Mouse (Mus musculus) hindbrain, embryonic 13.5 days (tissue): ENCODE measurements around the gene Ahdc1. TPM values are rescaled to one million over a fixed set of nuclear protein-coding genes. Genes with fewer than 3 reads are reported as not detected.

Experiments
- ATAC-seq: fragments of 200-750 bp; cut with Nextera tagmentation; 2 replicates; pipeline ENCODE4 v1.8.0; 2017; ENCODE audit warnings: moderate TSS enrichment; ENCODE audit not compliant: low FRiP score
- H3K27ac ChIP-seq: fragments of 300-500 bp; sonication (generic); 2 replicates; pipeline ENCODE4 v1.5.1; 2015; ENCODE audit warnings: inconsistent platforms, mild to moderate bottlenecking, moderate library complexity
- H3K27me3 ChIP-seq: fragments of 300-500 bp; sonication (generic); 2 replicates; pipeline ENCODE4 v1.6.1; 2015; ENCODE audit warnings: mild to moderate bottlenecking, inconsistent platforms
- H3K36me3 ChIP-seq: fragments of 300-500 bp; sonication (generic); 2 replicates; pipeline ENCODE4 v1.6.1; 2015; ENCODE audit warnings: mild to moderate bottlenecking, inconsistent platforms
- H3K4me1 ChIP-seq: fragments of 300-500 bp; sonication (generic); replicated peaks from 2 replicates; pipeline ENCODE4 v1.6.1; 2015; ENCODE audit warnings: inconsistent platforms
- H3K4me2 ChIP-seq: fragments of 300-500 bp; sonication (generic); 2 replicates; pipeline ENCODE4 v1.6.1; 2015; ENCODE audit warnings: inconsistent platforms, mild to moderate bottlenecking, moderate library complexity
- H3K4me3 ChIP-seq: fragments of 300-500 bp; sonication (generic); 2 replicates; pipeline ENCODE4 v1.5.1; 2015; ENCODE audit warnings: mild to moderate bottlenecking, inconsistent platforms
- H3K9ac ChIP-seq: fragments of 300-500 bp; sonication (generic); 2 replicates; pipeline ENCODE4 v1.6.1; 2015; ENCODE audit warnings: mild to moderate bottlenecking, inconsistent platforms
- H3K9me3 ChIP-seq: fragments of 300-500 bp; sonication (generic); 2 replicates; pipeline ENCODE4 v1.6.1; 2016; ENCODE audit warnings: inconsistent platforms
- WGBS: fragments of 180-500 bp; shearing (Covaris S2); methylation state at CpG from one replicate; pipeline ENCODE4 v1.1.7; 2015; 5-methylcytosine and 5-hydroxymethylcytosine counted together
- polyA plus RNA-seq: library from polyadenylated mRNA; unstranded; fragments of >200 nt; fragmentation: Nextera tagmentation; extraction: Ambion mirVana; gene quantifications from 2 replicates; pipeline ENCODE4 v1.2.1, GENCODE M21; 2015

Gene Ahdc1
- polyA plus RNA-seq, 1 experiment from 2014 or later = 12.5 TPM

DNA sequence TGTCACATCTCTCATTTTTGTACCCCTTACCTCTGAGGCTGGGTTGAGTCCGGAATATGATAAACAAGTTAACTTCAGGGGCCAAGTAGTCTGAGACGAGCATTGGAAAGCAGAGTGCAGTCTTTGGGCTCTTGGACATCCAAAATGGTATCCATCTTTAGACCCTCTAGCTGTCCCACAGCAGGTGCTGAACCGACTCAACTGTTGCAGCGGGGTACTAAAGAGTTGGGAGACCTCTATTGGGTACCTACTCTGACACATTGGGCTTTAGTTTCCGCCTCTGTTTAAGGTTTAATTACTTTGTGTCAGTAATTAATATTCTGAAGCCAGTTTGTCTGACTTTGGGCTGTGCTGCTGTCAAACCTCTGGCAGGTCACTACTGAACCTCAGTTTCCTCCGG, 26.7 kb downstream of the Ahdc1 start:
- ATAC-seq = no peak
- Histone ChIP-seq H3K4me3 (peak overlapping the region; percentile 56), H3K4me1 (peaks cover 72% of the 10 kb centered on the region), H3K36me3 (no peaks in the 10 kb centered on the region), H3K4me2 (peak overlapping the region; percentile 100), H3K9me3 (no peaks in the 10 kb centered on the region), H3K27ac (no peak overlapping the region), H3K9ac (0 out of 2 replicates have a peak overlapping the region, but pooled peaks have one; percentile 84), H3K27me3 (peaks cover 23% of the 10 kb centered on the region; the same call in 1 of the 2 replicates)
- WGBS = 25% methylated on average over 6 of the region's 6 CpGs

DNA sequence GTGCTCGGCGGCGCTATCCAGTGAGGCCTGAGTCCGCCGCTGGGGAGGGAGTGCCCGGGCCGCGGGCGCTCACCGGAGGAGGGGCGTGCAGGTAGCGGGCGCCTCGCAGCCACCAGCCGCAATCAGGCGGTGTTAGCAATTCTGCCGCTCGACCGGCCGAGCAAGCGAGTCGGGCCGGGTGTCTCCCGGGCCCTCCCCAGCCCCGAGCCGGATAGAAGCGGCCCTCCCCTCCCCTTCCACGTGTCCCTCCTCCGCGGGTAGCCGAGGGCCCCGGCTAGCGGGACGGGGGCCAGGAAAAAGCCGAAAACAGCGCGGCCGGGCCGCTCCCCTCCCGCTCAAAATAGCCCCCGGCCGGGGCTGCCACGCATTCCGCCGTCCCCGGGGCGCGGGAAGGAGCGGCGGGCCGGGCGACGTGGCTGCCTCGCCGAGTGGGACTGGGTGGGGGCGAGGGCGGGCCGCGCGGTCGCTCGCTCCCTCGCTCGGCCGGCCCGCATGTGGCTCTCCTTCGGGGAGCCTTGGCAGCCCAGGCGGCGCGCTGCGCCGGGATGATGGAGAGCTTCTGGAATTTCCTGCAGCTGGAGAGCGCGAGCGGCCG, 27.6 kb downstream of the Ahdc1 start:
- under 1% methylated on average over 51 of the region's 76 CpGs for WGBS
- H3K27me3 ChIP-seq = peaks cover 23% of the 10 kb centered on the region; the same call in 1 of the 2 replicates
- ATAC-seq = 0 out of 2 replicates have a peak, but pooled peaks have one; percentile 22
- H3K36me3 ChIP-seq = no peaks in the 10 kb centered on the region
- H3K4me3 ChIP-seq = peak overlapping the region; percentile 56
- peaks cover 80% of the 10 kb centered on the region for H3K4me1 ChIP-seq
- H3K27ac ChIP-seq = peak overlapping the region; percentile 80
- peak overlapping the region; percentile 84 for H3K9ac ChIP-seq
- H3K4me2 ChIP-seq = peak overlapping the region; percentile 100
- H3K9me3 ChIP-seq = no peaks in the 10 kb centered on the region

DNA sequence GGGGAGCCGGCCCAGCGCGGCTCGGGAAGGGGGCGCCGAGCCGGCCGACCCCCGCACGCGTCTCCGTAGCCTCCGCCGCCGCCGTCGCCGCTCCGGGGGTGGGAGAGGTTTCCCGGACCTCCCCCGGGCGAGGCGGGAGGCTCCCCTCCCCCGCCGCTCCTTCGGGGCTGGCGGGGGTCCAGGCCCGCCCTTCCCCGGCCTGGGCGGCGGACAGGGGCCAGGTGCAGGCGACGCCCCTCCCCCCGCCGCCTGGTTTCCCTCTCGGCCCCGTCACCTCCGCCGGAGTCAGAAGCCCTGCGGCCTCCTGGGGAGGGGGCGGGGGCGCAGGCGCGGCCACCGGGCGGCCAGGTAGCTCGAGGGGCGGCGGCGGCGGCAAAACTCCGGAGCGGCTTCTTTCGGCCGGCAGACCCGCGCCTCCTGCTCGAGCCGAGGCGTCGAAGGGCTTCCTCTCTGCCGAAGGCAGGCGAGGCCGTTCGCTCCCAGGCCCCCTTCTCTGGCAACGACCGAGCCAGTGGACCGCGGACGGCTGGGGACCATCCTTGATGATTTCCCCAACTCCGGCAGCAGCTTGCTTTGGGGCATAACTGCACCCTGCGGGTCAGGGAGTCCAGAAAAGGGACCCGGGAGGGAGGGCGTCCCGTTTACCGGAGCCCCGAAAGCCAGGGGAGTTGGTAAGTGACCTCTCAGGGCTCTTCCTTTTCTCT, 28.2 kb downstream of the Ahdc1 start:
- Histone ChIP-seq H3K4me1 (peaks cover 85% of the 10 kb centered on the region), H3K9ac (peak overlapping the region; percentile 84), H3K36me3 (no peaks in the 10 kb centered on the region), H3K27me3 (peaks cover 23% of the 10 kb centered on the region; the same call in 1 of the 2 replicates), H3K4me3 (peak overlapping the region; percentile 56), H3K27ac (peak overlapping the region; percentile 80), H3K9me3 (no peaks in the 10 kb centered on the region), H3K4me2 (peak overlapping the region; percentile 100)
- ATAC-seq = no peak
- WGBS = 1% methylated on average over 66 of the region's 77 CpGs

DNA sequence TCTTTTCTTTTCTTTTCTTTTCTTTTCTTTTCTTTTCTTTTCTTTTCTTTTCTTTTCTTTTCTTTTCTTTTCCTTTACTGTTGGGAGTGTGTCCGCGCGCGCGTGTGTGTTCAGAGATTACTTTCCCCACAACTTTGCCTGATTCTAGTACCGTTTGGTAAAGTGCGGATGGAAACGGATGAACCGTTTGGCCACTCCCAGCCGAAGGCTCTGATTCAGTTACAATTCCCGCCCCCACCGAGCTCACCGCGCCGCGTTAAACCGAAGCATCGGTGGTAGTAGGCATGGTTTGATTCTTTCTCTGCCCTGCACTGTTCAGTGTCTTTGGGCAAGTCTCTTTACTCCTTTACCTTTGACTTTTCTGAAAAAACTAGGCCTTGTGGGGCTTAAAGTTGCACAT, 28.8 kb downstream of the Ahdc1 start:
- 7% methylated on average over 18 of the region's 18 CpGs for WGBS
- Histone ChIP-seq H3K4me1 (peaks cover 85% of the 10 kb centered on the region), H3K27ac (0 out of 2 replicates have a peak overlapping the region, but pooled peaks have one; percentile 80), H3K27me3 (peaks cover 18% of the 10 kb centered on the region; the same call in 1 of the 2 replicates), H3K4me2 (peak overlapping the region; percentile 100), H3K9ac (0 out of 2 replicates have a peak overlapping the region, but pooled peaks have one; percentile 84), H3K9me3 (no peaks in the 10 kb centered on the region), H3K36me3 (no peaks in the 10 kb centered on the region), H3K4me3 (peak overlapping the region; percentile 56)
- ATAC-seq = no peak

DNA sequence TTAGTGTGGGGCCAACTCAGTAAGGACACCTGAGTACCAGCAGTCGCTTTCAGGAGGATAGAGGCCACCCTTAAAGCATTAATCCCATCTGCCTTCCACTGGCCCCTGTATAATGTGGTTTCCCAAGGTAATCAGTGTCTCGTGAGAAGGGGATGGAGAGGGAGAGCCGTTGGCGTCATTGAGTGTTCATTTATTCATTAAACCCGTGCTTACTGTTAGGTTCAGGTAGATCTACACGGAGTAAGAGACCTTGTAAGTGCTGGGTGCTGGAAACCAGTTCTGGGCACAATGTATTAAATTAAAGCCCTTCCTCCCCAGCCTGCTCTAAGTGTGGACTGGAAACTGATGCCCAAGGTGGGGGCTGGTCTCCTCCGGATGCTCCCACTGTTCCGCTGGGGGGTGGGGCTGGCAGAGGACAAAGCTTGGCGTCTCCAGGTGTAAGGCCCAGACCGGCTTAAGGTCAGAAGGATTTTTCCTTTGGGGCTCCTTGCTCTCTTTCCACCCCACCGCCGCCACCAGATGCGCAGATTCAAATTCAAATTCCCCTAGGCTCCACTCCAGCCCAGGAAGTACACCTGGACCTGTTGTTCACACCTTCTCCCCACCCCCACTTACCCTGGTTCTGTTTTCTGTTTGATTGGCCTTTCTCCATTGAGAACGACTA, 29.3 kb downstream of the Ahdc1 start:
- Histone ChIP-seq H3K27me3 (peaks cover 18% of the 10 kb centered on the region; the same call in 1 of the 2 replicates), H3K9me3 (no peaks in the 10 kb centered on the region), H3K27ac (no peak overlapping the region), H3K4me3 (peak overlapping the region; percentile 56), H3K36me3 (no peaks in the 10 kb centered on the region), H3K4me2 (peak overlapping the region; percentile 100), H3K4me1 (peaks cover 85% of the 10 kb centered on the region), H3K9ac (0 out of 2 replicates have a peak overlapping the region, but pooled peaks have one; percentile 19)
- ATAC-seq = no peak
- WGBS = 30% methylated on average over 14 of the region's 14 CpGs

DNA sequence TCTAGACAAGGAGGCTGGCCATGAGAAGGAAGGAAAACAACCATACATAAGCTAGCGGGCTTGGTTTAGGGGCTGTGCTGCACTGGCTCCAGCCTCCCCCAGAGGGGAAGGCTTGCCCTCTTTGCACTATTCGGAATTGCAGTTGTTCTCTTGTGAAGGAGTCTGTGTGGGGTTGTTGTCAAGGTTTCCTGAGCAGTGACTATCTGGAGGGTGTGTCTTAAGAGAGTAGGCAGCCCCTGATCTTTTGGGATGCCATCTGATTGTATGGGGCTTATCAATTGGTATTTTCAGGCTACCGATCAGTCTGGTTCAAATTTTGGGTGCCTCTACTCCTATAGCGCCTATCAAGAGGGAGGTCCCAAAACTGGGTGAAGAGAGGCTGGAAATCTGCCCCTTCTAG, 31.2 kb downstream of the Ahdc1 start:
- WGBS = 9% methylated on average over 4 of the region's 4 CpGs
- Histone ChIP-seq H3K27ac (peak overlapping the region; percentile 92), H3K4me2 (peak overlapping the region; percentile 51), H3K27me3 (peaks cover 7% of the 10 kb centered on the region; the same call in 1 of the 2 replicates), H3K4me1 (peaks cover 99% of the 10 kb centered on the region), H3K4me3 (0 out of 2 replicates have a peak overlapping the region, but pooled peaks have one; percentile 3), H3K36me3 (no peaks in the 10 kb centered on the region), H3K9ac (peak overlapping the region; percentile 66; the same call in 1 of the 2 replicates), H3K9me3 (no peaks in the 10 kb centered on the region)
- no peak for ATAC-seq

DNA sequence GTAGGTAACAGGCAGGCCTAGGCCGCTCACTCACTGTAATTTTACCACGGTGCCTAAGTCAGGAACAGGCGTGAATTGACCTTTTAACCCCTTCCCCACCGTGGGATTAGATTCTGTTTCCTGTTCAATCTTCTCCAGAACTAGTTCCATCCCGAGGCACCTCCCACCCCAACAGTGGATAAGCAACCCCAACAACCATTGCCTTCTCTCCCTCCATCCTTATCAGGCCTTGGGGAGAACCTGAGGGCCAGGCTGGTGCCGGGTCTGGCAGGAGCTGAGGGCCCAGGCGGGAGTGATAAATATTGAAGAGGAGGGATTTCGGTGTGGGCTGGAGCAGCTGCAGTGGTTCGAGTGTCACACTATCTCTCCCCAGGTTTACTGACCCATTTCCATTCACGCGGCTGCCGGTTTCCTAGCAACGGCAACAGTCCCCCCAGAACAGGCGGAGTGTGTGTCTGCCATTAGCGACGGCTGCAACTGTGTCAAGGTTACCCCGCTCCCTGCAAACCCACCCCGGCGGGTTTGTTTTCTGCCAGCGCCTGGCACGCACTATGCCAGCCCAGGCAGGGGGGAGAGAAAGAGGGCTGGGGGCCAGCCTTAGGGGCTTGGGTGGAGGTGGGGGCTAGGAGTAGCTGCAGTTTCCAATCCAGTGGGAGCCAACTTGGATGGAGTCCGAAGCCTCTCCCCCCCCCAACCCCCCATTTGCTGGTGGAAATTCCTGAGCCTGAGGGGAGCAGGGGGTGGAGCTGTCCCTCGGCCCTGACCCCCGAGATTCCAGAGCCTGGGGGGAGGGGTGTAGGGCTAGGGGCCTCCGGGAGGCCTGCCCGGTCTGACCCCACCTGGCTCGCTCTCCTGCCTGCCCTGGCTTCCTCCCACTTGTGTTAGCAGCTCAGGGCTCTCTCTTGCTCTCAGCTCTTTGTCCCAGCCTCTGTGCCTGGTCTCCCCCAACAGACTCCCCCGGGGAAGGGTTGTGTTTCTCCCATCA, 31.9 kb downstream of the Ahdc1 start:
- peak overlapping the region; percentile 92 for H3K27ac ChIP-seq
- peaks cover 100% of the 10 kb centered on the region for H3K4me1 ChIP-seq
- ATAC-seq = peak; percentile 64
- H3K27me3 ChIP-seq = 0 out of 2 replicates have a peak, but pooled peaks cover 2% of the 10 kb centered on the region
- H3K4me2 ChIP-seq = peak overlapping the region; percentile 51
- H3K9ac ChIP-seq = peak overlapping the region; percentile 66
- WGBS = 4% methylated on average over 27 of the region's 28 CpGs
- H3K36me3 ChIP-seq = no peaks in the 10 kb centered on the region
- H3K4me3 ChIP-seq = peak overlapping the region; percentile 19
- no peaks in the 10 kb centered on the region for H3K9me3 ChIP-seq

DNA sequence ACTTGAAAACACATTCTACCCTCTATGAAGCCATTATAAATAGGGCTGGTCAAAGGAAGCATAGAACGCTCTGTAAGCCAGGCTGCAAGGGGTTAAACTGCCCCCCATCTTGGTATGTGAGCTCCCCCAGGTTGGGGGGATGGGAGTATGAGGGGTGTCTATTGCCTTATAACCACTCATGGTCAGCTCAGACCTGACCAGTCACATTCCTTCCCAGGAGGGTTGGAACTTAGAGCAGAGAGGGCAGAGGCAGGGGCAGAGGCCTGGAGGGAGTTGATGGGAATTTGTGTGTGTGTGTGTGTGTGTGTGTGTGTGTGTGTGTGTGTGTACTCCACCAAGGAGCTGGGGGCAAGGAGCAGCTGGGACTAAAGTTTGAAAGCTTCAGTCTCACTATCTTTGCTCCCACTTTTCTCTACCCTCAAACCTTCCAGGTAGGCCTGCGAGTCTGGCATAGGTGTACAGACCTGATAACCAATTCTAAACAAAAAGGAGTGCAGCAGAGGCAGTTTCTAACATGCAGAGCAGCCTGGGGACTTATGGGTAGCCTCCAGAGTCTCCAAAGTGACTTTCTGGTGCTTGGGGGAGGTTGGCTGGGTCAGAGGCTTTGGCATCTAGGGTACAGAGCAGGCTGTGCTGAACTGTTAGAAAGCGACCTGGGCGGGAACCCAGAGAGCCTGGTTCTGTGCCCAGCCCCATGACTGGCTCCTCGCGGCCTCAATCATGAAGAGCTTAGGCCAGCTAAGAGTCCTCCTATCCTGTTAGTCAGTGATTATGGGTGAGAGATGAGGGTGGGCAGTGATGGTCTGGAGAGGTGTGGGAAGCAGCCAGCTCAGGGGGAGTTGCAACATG, 33.0 kb downstream of the Ahdc1 start:
- Histone ChIP-seq H3K4me1 (peaks cover 100% of the 10 kb centered on the region), H3K9me3 (no peaks in the 10 kb centered on the region), H3K9ac (peak overlapping the region; percentile 66), H3K27ac (peak overlapping the region; percentile 92), H3K4me3 (peak overlapping the region; percentile 19; the same call in 1 of the 2 replicates), H3K27me3 (no peaks in the 10 kb centered on the region), H3K36me3 (no peaks in the 10 kb centered on the region), H3K4me2 (peak overlapping the region; percentile 51)
- ATAC-seq = no peak
- WGBS = 32% methylated on average over 6 of the region's 6 CpGs

DNA sequence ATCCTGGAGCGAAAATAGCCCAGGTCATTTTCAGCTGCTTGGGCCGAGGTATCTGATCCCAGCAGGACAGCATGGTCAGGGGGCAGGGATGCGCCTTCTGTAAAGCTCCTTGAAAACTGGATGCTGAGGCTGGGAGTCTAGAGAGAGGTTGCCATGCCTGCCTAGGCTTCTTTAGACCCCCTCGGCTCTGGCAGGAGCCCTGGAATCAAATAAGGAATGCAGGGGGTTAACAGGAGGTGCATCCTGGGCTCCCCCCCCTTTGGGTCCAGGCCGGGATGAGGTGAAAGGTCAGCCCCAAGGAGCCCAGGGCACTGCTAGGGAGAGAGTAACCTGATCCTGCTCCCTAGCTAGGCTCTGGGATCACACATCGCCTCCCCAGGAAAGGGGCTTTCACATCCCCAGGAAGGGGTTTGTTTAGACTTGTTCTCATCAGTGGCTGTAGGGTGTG, 33.6 kb downstream of the Ahdc1 start:
- Histone ChIP-seq H3K27ac (peak overlapping the region; percentile 92), H3K9me3 (no peaks in the 10 kb centered on the region), H3K9ac (peak overlapping the region; percentile 60), H3K36me3 (no peaks in the 10 kb centered on the region), H3K4me3 (no peak overlapping the region), H3K27me3 (no peaks in the 10 kb centered on the region), H3K4me1 (peaks cover 100% of the 10 kb centered on the region), H3K4me2 (no peak overlapping the region; the same call in 1 of the 2 replicates)
- 24% methylated on average over 6 of the region's 6 CpGs for WGBS
- no peak for ATAC-seq

DNA sequence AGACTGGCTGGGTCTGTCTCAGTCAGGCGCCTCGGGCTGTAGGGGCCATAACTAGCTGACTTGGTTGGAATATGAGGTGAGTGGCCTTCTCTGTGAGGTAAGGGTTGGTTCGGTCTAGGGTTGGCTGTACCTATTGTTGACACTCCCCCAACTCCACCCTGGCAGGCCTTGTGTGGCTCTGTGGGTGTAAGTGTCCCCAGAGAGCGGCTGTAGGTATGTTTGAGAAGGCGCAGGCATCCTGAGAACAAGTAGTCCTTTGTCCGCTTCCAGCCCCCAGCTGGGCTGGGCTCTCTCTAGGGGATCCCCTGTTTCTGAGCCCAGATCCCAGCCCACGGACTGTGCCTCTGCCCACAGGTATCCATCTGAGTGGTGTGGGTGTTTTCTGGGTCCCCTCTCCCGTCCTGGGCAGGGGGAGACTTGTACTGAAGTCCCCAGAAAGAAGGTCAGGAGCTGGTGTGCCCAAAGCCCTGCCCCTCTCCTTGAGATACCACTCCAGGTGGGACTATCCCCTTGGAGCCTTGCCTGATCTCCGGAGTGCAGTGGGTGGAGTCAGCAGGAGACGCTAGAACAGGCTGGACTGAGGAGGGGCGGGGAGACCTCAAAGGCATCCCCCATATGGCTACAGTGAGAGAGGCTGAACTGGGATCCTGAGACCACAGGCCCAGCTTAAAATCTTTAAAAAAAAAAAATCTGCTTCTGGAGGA, 34.9 kb downstream of the Ahdc1 start:
- Histone ChIP-seq H3K9ac (peak overlapping the region; percentile 39), H3K9me3 (no peaks in the 10 kb centered on the region)

More for the DNA sequence above, 34.9 kb downstream of the Ahdc1 start:
- H3K36me3 ChIP-seq = no peaks in the 10 kb centered on the region
- H3K27me3 ChIP-seq = no peaks in the 10 kb centered on the region
- ATAC-seq = no peak
- H3K4me1 ChIP-seq = peaks cover 100% of the 10 kb centered on the region
- 30% methylated on average over 11 of the region's 11 CpGs for WGBS
- H3K4me3 ChIP-seq = no peak overlapping the region
- peak overlapping the region; percentile 6; the same call in 1 of the 2 replicates for H3K4me2 ChIP-seq
- peak overlapping the region; percentile 92 for H3K27ac ChIP-seq
